Mouse (Mus musculus): ENCODE measurements around the gene Zfp85. TPM values are rescaled to one million over a fixed set of nuclear protein-coding genes. Genes with fewer than 3 reads are reported as not detected.
"Not testable (repeated sequence)": the region's sequence is repeated elsewhere in the genome, so short reads cannot be mapped to it uniquely, and the experiment has no call there.

The Zfp85 gene
- polyA plus RNA-seq (2014; fragmentation: Nextera tagmentation; extraction: Ambion mirVana): 7.7 and 8.0 TPM in 2 replicates

- no peaks in the 10 kb centered on the region for H3K9me3 ChIP-seq (replicated peaks; ENCODE audit: control insufficient read depth, low read length)
- H3K36me3 ChIP-seq (replicated peaks; ENCODE audit: control insufficient read depth, insufficient read depth, low read depth, low read length): no peaks in the 10 kb centered on the region
- 9% methylated on average over 24 of the region's 24 CpGs for WGBS
- ATAC-seq (replicated peaks; ENCODE audit: insufficient number of reproducible peaks, low FRiP score, low TSS enrichment, low read depth) (peak; percentile 94), DNase-seq (ENCODE audit: low spot score) (peak; percentile 84)
- no peaks in the 10 kb centered on the region for H3K4me1 ChIP-seq (ENCODE audit: control insufficient read depth, insufficient read depth, low read length)
- no peak within 1 kb of the TSS for H3K27ac ChIP-seq (replicated peaks; ENCODE audit: low read depth, low read length)
- no peaks in the 10 kb centered on the region for H3K27me3 ChIP-seq (ENCODE audit: control insufficient read depth, insufficient read depth, low read length)
- peak within 1 kb of the TSS; percentile 45 for H3K4me2 ChIP-seq (ENCODE audit: low read depth, low read length)
- peak within 1 kb of the TSS; percentile 54 for H3K9ac ChIP-seq (replicated peaks; ENCODE audit: low read length)
- peak within 1 kb of the TSS; percentile 57 for H3K4me3 ChIP-seq (ENCODE audit: low read depth, low read length)
Measured at GRCm38 (mm10) chr13:67754333-67755306, at the start of gene Zfp85. Gene Zfp85 (minus strand): TSS chr13:67755228.

GRCm38 (mm10) chr13:67799151-67799550 lies 44.1 kb upstream of the Zfp85 start:
- H3K9ac ChIP-seq (replicated peaks; ENCODE audit: low read length); DNase-seq (ENCODE audit: low spot score); H3K36me3 ChIP-seq (replicated peaks; ENCODE audit: control insufficient read depth, insufficient read depth, low read depth, low read length); H3K4me1 ChIP-seq (ENCODE audit: control insufficient read depth, insufficient read depth, low read length); H3K9me3 ChIP-seq (replicated peaks; ENCODE audit: control insufficient read depth, low read length); H3K4me3 ChIP-seq (ENCODE audit: low read depth, low read length); H3K27ac ChIP-seq (replicated peaks; ENCODE audit: low read depth, low read length); H3K4me2 ChIP-seq (ENCODE audit: low read depth, low read length); H3K27me3 ChIP-seq (ENCODE audit: control insufficient read depth, insufficient read depth, low read length); ATAC-seq (replicated peaks; ENCODE audit: insufficient number of reproducible peaks, low FRiP score, low TSS enrichment, low read depth): not testable (repeated sequence)
- WGBS: 79% methylated on average over 3 of the region's 3 CpGs

GRCm38 (mm10) chr13:67798618-67799017 lies 43.6 kb upstream of the Zfp85 start:
- 70% methylated on average over 3 of the region's 3 CpGs for WGBS
- ATAC-seq (replicated peaks; ENCODE audit: insufficient number of reproducible peaks, low FRiP score, low TSS enrichment, low read depth): no peak
- no peak overlapping the region for H3K4me3 ChIP-seq (ENCODE audit: low read depth, low read length)

GRCm38 (mm10) chr13:67791921-67792455 lies 37.0 kb upstream of the Zfp85 start:
- H3K27ac ChIP-seq (replicated peaks; ENCODE audit: low read depth, low read length): no peak overlapping the region
- H3K27me3 ChIP-seq (ENCODE audit: control insufficient read depth, insufficient read depth, low read length): no peaks in the 10 kb centered on the region
- H3K9me3 ChIP-seq (replicated peaks; ENCODE audit: control insufficient read depth, low read length): no peaks in the 10 kb centered on the region
- H3K36me3 ChIP-seq (replicated peaks; ENCODE audit: control insufficient read depth, insufficient read depth, low read depth, low read length): no peaks in the 10 kb centered on the region
- no peak overlapping the region for H3K9ac ChIP-seq (replicated peaks; ENCODE audit: low read length)
- no peak overlapping the region for H3K4me3 ChIP-seq (ENCODE audit: low read depth, low read length)
- H3K4me1 ChIP-seq (ENCODE audit: control insufficient read depth, insufficient read depth, low read length): no peaks in the 10 kb centered on the region
- 91% methylated on average over 10 of the region's 10 CpGs for WGBS
- H3K4me2 ChIP-seq (ENCODE audit: low read depth, low read length): no peak overlapping the region
- ATAC-seq (replicated peaks; ENCODE audit: insufficient number of reproducible peaks, low FRiP score, low TSS enrichment, low read depth) (no peak), DNase-seq (ENCODE audit: low spot score) (no peak)

More at GRCm38 (mm10) chr13:67798618-67799017, 43.6 kb upstream of the Zfp85 start:
- DNase-seq (ENCODE audit: low spot score): no peak
- Histone ChIP-seq H3K27ac (replicated peaks; ENCODE audit: low read depth, low read length) (no peak overlapping the region), H3K9ac (replicated peaks; ENCODE audit: low read length) (no peak overlapping the region), H3K27me3 (ENCODE audit: control insufficient read depth, insufficient read depth, low read length) (no peaks in the 10 kb centered on the region), H3K4me2 (ENCODE audit: low read depth, low read length) (no peak overlapping the region), H3K36me3 (replicated peaks; ENCODE audit: control insufficient read depth, insufficient read depth, low read depth, low read length) (no peaks in the 10 kb centered on the region), H3K9me3 (replicated peaks; ENCODE audit: control insufficient read depth, low read length) (no peaks in the 10 kb centered on the region), H3K4me1 (ENCODE audit: control insufficient read depth, insufficient read depth, low read length) (no peaks in the 10 kb centered on the region)

GRCm38 (mm10) chr13:67779265-67780221 lies 24.5 kb upstream of the Zfp85 start, which contains the start of gene Zfp493:
Gene Zfp493 (plus strand): TSS chr13:67779693.
- Histone ChIP-seq H3K27ac (replicated peaks; ENCODE audit: low read depth, low read length) (no peak within 1 kb of the TSS), H3K4me2 (ENCODE audit: low read depth, low read length) (peak within 1 kb of the TSS; percentile 65), H3K9me3 (replicated peaks; ENCODE audit: control insufficient read depth, low read length) (no peaks in the 10 kb centered on the region), H3K27me3 (ENCODE audit: control insufficient read depth, insufficient read depth, low read length) (no peaks in the 10 kb centered on the region), H3K4me3 (ENCODE audit: low read depth, low read length) (peak within 1 kb of the TSS; percentile 47), H3K4me1 (ENCODE audit: control insufficient read depth, insufficient read depth, low read length) (no peaks in the 10 kb centered on the region), H3K9ac (replicated peaks; ENCODE audit: low read length) (peak within 1 kb of the TSS; percentile 68), H3K36me3 (replicated peaks; ENCODE audit: control insufficient read depth, insufficient read depth, low read depth, low read length) (no peaks in the 10 kb centered on the region)
- ATAC-seq (replicated peaks; ENCODE audit: insufficient number of reproducible peaks, low FRiP score, low TSS enrichment, low read depth) (peak; percentile 94), DNase-seq (ENCODE audit: low spot score) (peak; percentile 89)
- WGBS: 6% methylated on average over 26 of the region's 26 CpGs

- 84% methylated on average over 2 of the region's 2 CpGs for WGBS
- H3K27me3 ChIP-seq (ENCODE audit: control insufficient read depth, insufficient read depth, low read length): no peaks in the 10 kb centered on the region
- H3K36me3 ChIP-seq (replicated peaks; ENCODE audit: control insufficient read depth, insufficient read depth, low read depth, low read length): no peaks in the 10 kb centered on the region
- H3K9ac ChIP-seq (replicated peaks; ENCODE audit: low read length): no peak overlapping the region
- H3K4me3 ChIP-seq (ENCODE audit: low read depth, low read length): no peak overlapping the region
- H3K4me2 ChIP-seq (ENCODE audit: low read depth, low read length): no peak overlapping the region
- H3K27ac ChIP-seq (replicated peaks; ENCODE audit: low read depth, low read length): no peak overlapping the region
- DNase-seq (ENCODE audit: low spot score): no peak
- no peaks in the 10 kb centered on the region for H3K9me3 ChIP-seq (replicated peaks; ENCODE audit: control insufficient read depth, low read length)
- no peaks in the 10 kb centered on the region for H3K4me1 ChIP-seq (ENCODE audit: control insufficient read depth, insufficient read depth, low read length)
- ATAC-seq (replicated peaks; ENCODE audit: insufficient number of reproducible peaks, low FRiP score, low TSS enrichment, low read depth): no peak
Measured at GRCm38 (mm10) chr13:67763031-67763768, 8.2 kb upstream of the Zfp85 start.

- 89% methylated on average over 1 of the region's 1 CpGs for WGBS
- H3K36me3 ChIP-seq (replicated peaks; ENCODE audit: control insufficient read depth, insufficient read depth, low read depth, low read length): no peaks in the 10 kb centered on the region
- no peaks in the 10 kb centered on the region for H3K4me1 ChIP-seq (ENCODE audit: control insufficient read depth, insufficient read depth, low read length)
- no peak overlapping the region for H3K27ac ChIP-seq (replicated peaks; ENCODE audit: low read depth, low read length)
- H3K4me2 ChIP-seq (ENCODE audit: low read depth, low read length): no peak overlapping the region
- DNase-seq (ENCODE audit: low spot score) (no peak), ATAC-seq (replicated peaks; ENCODE audit: insufficient number of reproducible peaks, low FRiP score, low TSS enrichment, low read depth) (no peak)
- H3K27me3 ChIP-seq (ENCODE audit: control insufficient read depth, insufficient read depth, low read length): no peaks in the 10 kb centered on the region
- no peak overlapping the region for H3K4me3 ChIP-seq (ENCODE audit: low read depth, low read length)
- no peak overlapping the region for H3K9ac ChIP-seq (replicated peaks; ENCODE audit: low read length)
- H3K9me3 ChIP-seq (replicated peaks; ENCODE audit: control insufficient read depth, low read length): no peaks in the 10 kb centered on the region
Measured at GRCm38 (mm10) chr13:67759966-67760365, 4.9 kb upstream of the Zfp85 start.

All from embryonic facial prominence, embryonic 11.5 days (tissue).